In the genomic region with DNA sequence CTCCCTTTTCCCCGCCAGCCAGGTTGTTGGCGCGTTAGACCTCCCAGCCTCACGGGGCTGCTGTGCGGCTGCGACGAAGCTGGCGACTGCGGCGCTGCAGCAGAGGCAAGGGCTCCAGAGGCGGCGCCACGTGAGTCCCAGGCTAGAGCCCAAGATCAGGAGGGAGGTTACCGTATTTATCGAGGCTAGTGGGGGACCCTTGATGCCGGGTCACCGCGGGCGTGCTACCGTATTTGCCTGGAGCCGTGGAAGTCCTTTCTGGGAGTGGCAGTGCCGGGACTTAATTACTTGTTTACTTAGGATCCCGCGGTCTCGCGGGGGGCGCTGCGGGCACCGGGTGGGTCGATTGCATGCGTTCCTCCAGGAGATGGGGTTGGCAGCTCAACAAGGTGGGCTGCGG, we compare ENCODE assay signal across 9 mouse cellular contexts. TPM values are rescaled to one million over a fixed set of nuclear protein-coding genes. Genes with fewer than 3 reads are reported as not detected.
DNase-seq lines count a peak whose midpoint lies in the region; ATAC-seq lines count a peak whose summit lies in the region.
"Had no signal": no experiment of that assay in that cellular context is flagged by ENCODE, and none has a peak within 500 bp of the region (broad histone marks: within the 10 kb centered on the region; RNA-seq: fewer than 3 reads in every experiment).

No protein-coding gene starts in this region.

- H3K27me3 ChIP-seq in hindbrain, embryonic 11.5 days (ENCODE audit: control insufficient read depth, insufficient read depth, low read length): peaks cover 26% of the 10 kb centered on the region
- H3K27me3 ChIP-seq in lung, embryonic 16.5 days (ENCODE audit: control insufficient read depth, insufficient read depth, low read depth, low read length): peaks cover 39% of the 10 kb centered on the region

- DNase-seq in T-cell, adult 2 months (ENCODE audit: low spot score): peak; percentile 49
- DNase-seq in cerebellum, adult 8-10 months: peak; percentile 65
- DNase-seq in frontal cortex, postnatal 14 days (ENCODE audit: low spot score in 2 of 2): peak; percentile 39 to 49
- DNase-seq in hindbrain, embryonic 11.5 days (ENCODE audit: low spot score): peak; percentile 71
- peak; percentile 52 to 63 for DNase-seq in layer of hippocampus, postnatal 10 days (ENCODE audit: low spot score in 2 of 2)
- DNase-seq in right cerebral cortex, adult 2 months (ENCODE audit: low spot score in 2 of 2): peak; percentile 65 to 75
- no peak for DNase-seq in spleen, postnatal 36 days (ENCODE audit: low spot score in 2 of 2)

- peaks cover 2% of the 10 kb centered on the region for H3K4me1 ChIP-seq in hindbrain, embryonic 11.5 days (replicated peaks; ENCODE audit: control insufficient read depth, insufficient read depth, low read length)
- H3K4me1 ChIP-seq in lung, embryonic 16.5 days (replicated peaks; ENCODE audit: control insufficient read depth, insufficient read depth, low read length): peaks cover 17% of the 10 kb centered on the region

- no peaks in the 10 kb centered on the region for H3K36me3 ChIP-seq in hindbrain, embryonic 11.5 days (ENCODE audit: control insufficient read depth, insufficient read depth, low read length)
- no peaks in the 10 kb centered on the region for H3K36me3 ChIP-seq in lung, embryonic 16.5 days (ENCODE audit: control insufficient read depth, insufficient read depth, low read length)

- H3K9ac ChIP-seq in hindbrain, embryonic 11.5 days (ENCODE audit: low read depth, low read length): peak overlapping the region; percentile 25; the same call in 1 of the 2 replicates
- H3K9ac ChIP-seq in lung, embryonic 16.5 days (ENCODE audit: low read length): peak overlapping the region; percentile 64

- no peaks in the 10 kb centered on the region for H3K9me3 ChIP-seq in hindbrain, embryonic 11.5 days (ENCODE audit: control insufficient read depth, low read length)
- H3K9me3 ChIP-seq in lung, embryonic 16.5 days (ENCODE audit: control insufficient read depth, low read length): no peaks in the 10 kb centered on the region

- WGBS in hindbrain, embryonic 11.5 days: under 1% methylated on average over 32 of the region's 32 CpGs
- WGBS in lung, embryonic 16.5 days: under 1% methylated on average over 32 of the region's 32 CpGs

- peak; percentile 23; the same call in 1 of the 2 replicates for ATAC-seq in hindbrain, embryonic 11.5 days (ENCODE audit: low FRiP score)
- peak; percentile 61 for ATAC-seq in lung, embryonic 16.5 days (ENCODE audit: low read depth)

- peak overlapping the region; percentile 37 for H3K4me3 ChIP-seq in hindbrain, embryonic 11.5 days (ENCODE audit: low read depth, low read length)
- H3K4me3 ChIP-seq in lung, embryonic 16.5 days (ENCODE audit: low read length): peak overlapping the region; percentile 54

- H3K27ac ChIP-seq in hindbrain, embryonic 11.5 days (ENCODE audit: low read depth, low read length): no peak overlapping the region
- H3K27ac ChIP-seq in lung, embryonic 16.5 days (ENCODE audit: low read length): no peak overlapping the region

- H3K4me2 ChIP-seq in hindbrain, embryonic 11.5 days (replicated peaks; ENCODE audit: low read depth, low read length): peak overlapping the region; percentile 64
- peak overlapping the region; percentile 79 for H3K4me2 ChIP-seq in lung, embryonic 16.5 days (ENCODE audit: low read depth, low read length)

RNA-seq across cellular contexts. Expression of a gene that starts 0.4 kb away (rescaled TPM):
- polyA plus RNA-seq in hindbrain, embryonic 11.5 days (2014; fragmentation: Nextera tagmentation; extraction: Ambion mirVana): 1.1 and 1.2 TPM in 2 replicates
- 10 to 100 TPM; 13.7 to 15.5 TPM for total RNA-seq in layer of hippocampus, postnatal 10 days (2021)
- 0.41 and 0.57 TPM in 2 replicates for polyA plus RNA-seq in lung, embryonic 16.5 days (2015; fragmentation: Nextera tagmentation; extraction: Ambion mirVana)

RNA-seq across cellular contexts. Expression of a gene that starts 20.1 kb away (rescaled TPM):
- polyA plus RNA-seq in hindbrain, embryonic 11.5 days (2014; fragmentation: Nextera tagmentation; extraction: Ambion mirVana): 0.37 and 0.57 TPM in 2 replicates
- total RNA-seq in layer of hippocampus, postnatal 10 days (2021): 1 to 10 TPM; 1.5 to 1.7 TPM
- polyA plus RNA-seq in lung, embryonic 16.5 days (2015; fragmentation: Nextera tagmentation; extraction: Ambion mirVana): 5.9 and 6.1 TPM in 2 replicates

RNA-seq across cellular contexts. Expression of a gene that starts 25.1 kb away (rescaled TPM):
- 7.7 and 11.0 TPM in 2 replicates for polyA plus RNA-seq in hindbrain, embryonic 11.5 days (2014; fragmentation: Nextera tagmentation; extraction: Ambion mirVana)
- 1 to 10 TPM; 5.6 to 6.6 TPM for total RNA-seq in layer of hippocampus, postnatal 10 days (2021)
- polyA plus RNA-seq in lung, embryonic 16.5 days (2015; fragmentation: Nextera tagmentation; extraction: Ambion mirVana): 6.2 and 7.4 TPM in 2 replicates

RNA-seq across cellular contexts. Expression of a gene that starts 33.2 kb away (rescaled TPM):
- not detected in 2 replicates for polyA plus RNA-seq in hindbrain, embryonic 11.5 days (2014; fragmentation: Nextera tagmentation; extraction: Ambion mirVana)
- not detected for total RNA-seq in layer of hippocampus, postnatal 10 days (2021)
- polyA plus RNA-seq in lung, embryonic 16.5 days (2015; fragmentation: Nextera tagmentation; extraction: Ambion mirVana): not detected in 2 replicates
- polyA plus RNA-seq: large intestine, adult 2 months had no signal

RNA-seq across cellular contexts. Expression of a gene that starts 33.3 kb away (rescaled TPM):
- 35.3 and 37.8 TPM in 2 replicates for polyA plus RNA-seq in hindbrain, embryonic 11.5 days (2014; fragmentation: Nextera tagmentation; extraction: Ambion mirVana)
- total RNA-seq in layer of hippocampus, postnatal 10 days (2021): 10 to 100 TPM; 29.2 to 30.1 TPM
- polyA plus RNA-seq in lung, embryonic 16.5 days (2015; fragmentation: Nextera tagmentation; extraction: Ambion mirVana): 30.5 and 32.3 TPM in 2 replicates

Comparison
In these comparisons a context has a peak if more than half of its experiments do, and no peak if none do; other contexts are left out.
1. DNase-seq: peak in T-cell, adult 2 months (single experiment), cerebellum, adult 8-10 months (single experiment), frontal cortex, postnatal 14 days (2 of 2), hindbrain, embryonic 11.5 days (single experiment), layer of hippocampus, postnatal 10 days (2 of 2) and right cerebral cortex, adult 2 months (2 of 2); none in spleen, postnatal 36 days (0 of 2).